Mouse (Mus musculus) neural tube, embryonic 11.5 days (tissue): Measurements from ENCODE around the gene Rasl12. TPM values are rescaled to one million over a fixed set of nuclear protein-coding genes. Genes with fewer than 3 reads are reported as not detected.

ENCODE experiments used
- polyA plus RNA-seq: library from polyadenylated mRNA; unstranded; fragments of >200 nt; fragmentation: Nextera tagmentation; extraction: Ambion mirVana; gene quantifications from 2 replicates; pipeline ENCODE4 v1.2.1, GENCODE M21; 2014

Rasl12 gene
- polyA plus RNA-seq, 1 experiment from 2014 or later: 6.9 TPM

Other genes starting within 250 kb of the Rasl12 start
- gene Parp16, start 203.2 kb upstream of the Rasl12 start, polyA plus RNA-seq: 4.9 and 6.1 TPM in 2 replicates
- 0.12 and 0.29 TPM in 2 replicates for gene Cilp, start 133.3 kb upstream of the Rasl12 start, polyA plus RNA-seq
- 50.0 and 52.8 TPM in 2 replicates for gene Clpx, start 104.2 kb upstream of the Rasl12 start, polyA plus RNA-seq
- 13.7 and 14.3 TPM in 2 replicates for gene Pdcd7, start 52.4 kb upstream of the Rasl12 start, polyA plus RNA-seq
- 0.37 and 0.82 TPM in 2 replicates for gene Ubap1l, start 37.5 kb upstream of the Rasl12 start, polyA plus RNA-seq
- gene Kbtbd13, start 6.9 kb upstream of the Rasl12 start, polyA plus RNA-seq: 0.66 and 0.76 TPM in 2 replicates
- gene Slc51b, start 24.4 kb downstream of the Rasl12 start, polyA plus RNA-seq: not detected in 2 replicates
- gene Mtfmt, start 37.3 kb downstream of the Rasl12 start, polyA plus RNA-seq: 19.8 and 20.5 TPM in 2 replicates
- 131 and 142 TPM in 2 replicates for gene Spg21, start 62.4 kb downstream of the Rasl12 start, polyA plus RNA-seq
- gene Ankdd1a, start 121.7 kb downstream of the Rasl12 start, polyA plus RNA-seq: 0.21 TPM in 1 of 2 replicates, not detected in the other
- 10.5 and 13.3 TPM in 2 replicates for gene Plekho2, start 181.5 kb downstream of the Rasl12 start, polyA plus RNA-seq
- gene Pif1, start 188.7 kb downstream of the Rasl12 start, polyA plus RNA-seq: 10.2 and 11.1 TPM in 2 replicates
- 20.4 and 20.7 TPM in 2 replicates for gene Rbpms2, start 231.1 kb downstream of the Rasl12 start, polyA plus RNA-seq